Mouse (Mus musculus) thymus, postnatal 4 days (tissue): Measurements from ENCODE around the gene Cmpk1.
A peak's percentile ranks its signal among the peaks of the same experiment; 100 is the strongest.

ENCODE experiments used
- DNase-seq: peaks from one replicate; pipeline ENCODE4 v3.0.0; 2021

The Cmpk1 gene

DNA sequence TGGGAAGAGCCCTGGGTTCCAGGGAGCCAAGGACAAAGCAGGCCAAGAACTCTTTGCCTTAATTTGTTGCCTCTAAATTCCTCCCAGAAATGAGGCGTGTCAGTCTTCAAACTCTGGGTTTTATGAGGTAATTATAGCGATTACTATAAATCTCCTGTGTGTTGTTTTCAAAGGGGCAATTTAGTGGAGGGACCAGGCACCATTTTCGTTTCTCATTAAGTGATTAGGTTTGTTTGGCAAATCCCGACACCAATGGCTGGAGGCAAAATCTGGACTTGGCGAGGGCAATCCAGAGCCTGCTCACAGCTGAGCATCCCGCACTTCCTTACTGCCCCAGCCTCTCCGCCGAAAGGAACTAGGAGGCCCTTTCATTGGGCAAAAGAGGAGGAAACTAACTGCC lies 44.5 kb downstream of the Cmpk1 start:
- no peak for DNase-seq

GRCm38 (mm10) chr4:114942112-114942511 lies 44.9 kb downstream of the Cmpk1 start:
- DNase-seq, result no peak

- no peak for DNase-seq
These were observed 45.7 kb downstream of the Cmpk1 start for GRCm38 (mm10) chr4:114941311-114941710.

- no peak for DNase-seq
These were observed 48.8 kb downstream of the Cmpk1 start for GRCm38 (mm10) chr4:114938248-114938647.

GRCm38 (mm10) chr4:114937459-114938047 lies 49.5 kb downstream of the Cmpk1 start:
- DNase-seq, result no peak

DNA sequence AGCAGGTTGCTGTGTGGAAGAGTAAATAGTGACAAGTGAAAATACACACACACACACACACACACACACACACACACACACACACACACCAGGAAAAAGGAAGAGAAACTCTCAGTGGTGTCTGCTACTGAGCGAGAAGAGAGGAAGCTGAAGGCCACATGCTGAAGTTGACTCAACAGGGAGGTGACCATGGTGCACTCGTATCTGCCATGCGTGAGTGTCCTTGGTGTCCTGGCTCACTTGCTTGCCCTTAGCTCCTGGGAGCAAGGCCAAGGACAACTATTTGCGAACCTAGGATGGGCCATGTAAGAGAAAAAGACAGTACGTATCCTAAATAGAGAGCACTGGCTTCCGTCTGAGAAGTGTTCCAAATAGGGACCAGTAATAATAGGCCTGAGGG lies 52.9 kb downstream of the Cmpk1 start:
- DNase-seq, result no peak

GRCm38 (mm10) chr4:114932747-114933146 lies 54.3 kb downstream of the Cmpk1 start:
- no peak for DNase-seq

DNA sequence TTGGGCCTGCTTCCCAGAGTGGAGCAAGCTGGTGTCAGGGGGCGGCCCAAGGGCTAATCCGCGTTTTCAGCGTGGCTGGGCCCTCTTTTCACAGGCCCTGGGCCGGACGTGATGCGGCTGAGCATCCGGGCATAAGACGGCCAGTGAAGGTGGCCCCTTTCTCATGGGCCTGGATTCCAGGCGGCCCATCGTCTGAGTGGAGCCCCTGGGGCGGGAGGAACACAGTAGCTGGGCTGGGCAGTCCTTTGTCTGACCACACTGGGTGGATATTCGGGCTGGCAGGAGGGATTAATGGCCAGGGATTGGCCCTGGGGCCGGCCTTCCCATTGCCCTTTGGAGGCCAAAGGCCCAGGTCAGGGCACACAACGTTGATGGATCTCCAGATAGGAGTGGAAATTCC lies 57.9 kb downstream of the Cmpk1 start:
- no peak for DNase-seq

GRCm38 (mm10) chr4:114925917-114926312 lies 61.1 kb downstream of the Cmpk1 start, which contains the start of gene Foxe3:
Foxe3 (minus strand) TSS chr4:114926013.
- no peak for DNase-seq

DNA sequence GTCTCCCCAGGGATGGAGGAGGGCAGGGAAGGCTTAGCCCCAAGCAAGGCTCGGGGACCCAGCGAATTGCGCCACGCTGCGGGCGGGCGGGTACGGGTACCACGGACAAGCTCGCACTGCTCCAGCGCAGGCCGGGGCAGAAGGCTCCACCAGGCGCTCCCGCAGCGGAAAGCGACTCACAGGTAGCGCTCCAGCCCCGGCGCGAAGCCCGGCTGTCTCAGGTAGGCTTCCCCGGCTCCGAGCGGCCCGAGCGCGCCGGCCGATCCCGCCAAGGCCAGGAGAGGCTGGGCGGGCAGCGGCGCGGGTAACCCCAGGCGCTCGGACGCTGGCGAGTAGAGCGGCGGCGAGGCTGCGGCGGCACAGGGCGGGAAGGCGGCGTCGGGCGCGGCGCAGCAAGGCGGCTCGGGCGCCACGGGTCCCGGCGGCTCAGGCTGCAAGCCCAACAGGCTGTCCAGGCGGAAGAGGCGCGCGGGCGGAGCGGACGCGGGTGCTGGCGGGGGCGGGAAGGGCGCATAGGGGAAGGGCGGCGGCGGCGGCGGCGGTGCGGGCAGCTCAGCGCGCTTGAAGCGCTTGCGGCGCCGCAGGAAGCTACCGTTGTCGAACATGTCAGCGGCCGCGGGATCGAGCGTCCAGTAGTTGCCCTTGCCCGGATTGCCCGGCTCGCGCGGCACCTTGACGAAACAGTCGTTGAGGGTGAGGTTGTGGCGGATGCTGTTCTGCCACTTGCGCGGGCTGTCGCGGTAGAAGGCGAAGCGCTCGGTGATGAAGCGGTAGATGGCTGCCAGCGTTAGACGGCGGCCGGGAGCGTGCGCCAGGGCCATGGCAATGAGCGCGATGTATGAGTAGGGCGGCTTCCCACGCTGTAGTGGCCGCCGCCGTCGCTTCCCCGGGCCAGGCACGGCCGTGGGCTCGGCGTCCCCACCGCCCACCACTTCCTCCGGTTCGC lies 61.8 kb downstream of the Cmpk1 start:
- DNase-seq, result peak; percentile 27

DNA sequence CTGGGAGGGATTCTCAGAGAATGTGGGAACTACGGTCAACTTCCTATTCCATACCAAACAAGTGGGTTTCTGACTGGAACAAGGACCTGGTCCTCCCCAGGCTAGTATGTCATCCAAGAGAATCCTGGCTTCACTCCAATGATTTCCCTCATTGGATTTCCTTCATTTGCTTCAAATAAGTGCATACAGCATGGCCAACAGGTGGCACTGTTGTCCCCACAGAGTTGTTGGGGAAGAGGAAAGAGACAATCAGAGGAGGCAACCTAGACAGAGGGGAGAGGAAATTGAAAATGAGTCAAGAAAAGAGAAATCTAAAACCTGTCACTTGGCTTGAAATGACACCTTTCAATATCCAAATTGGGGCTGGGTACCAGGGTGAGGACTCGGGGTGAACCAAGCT lies 70.0 kb downstream of the Cmpk1 start:
- peak; percentile 78 for DNase-seq

GRCm38 (mm10) chr4:114916056-114916455 lies 71.0 kb downstream of the Cmpk1 start:
- no peak for DNase-seq

DNA sequence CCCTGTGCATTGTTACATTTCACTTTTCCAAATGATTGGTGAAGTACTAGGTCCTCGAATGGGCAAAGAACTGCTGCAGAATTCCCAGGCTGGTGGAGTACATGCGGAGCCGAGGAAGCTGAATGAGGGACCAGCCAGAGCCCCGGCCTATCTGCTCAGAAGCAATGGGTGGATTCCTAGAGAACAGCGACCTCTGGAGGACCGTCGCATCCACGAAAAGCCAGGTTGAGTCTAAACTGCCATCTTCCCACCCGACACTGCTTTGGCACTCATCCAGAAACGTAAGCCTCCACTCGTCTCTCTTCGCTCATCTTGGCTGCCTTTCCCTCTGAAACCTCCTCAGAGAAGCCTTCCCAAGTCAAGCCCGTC lies 73.5 kb downstream of the Cmpk1 start:
- peak; percentile 61 for DNase-seq

GRCm38 (mm10) chr4:114912705-114913593 lies 74.1 kb downstream of the Cmpk1 start:
- no peak for DNase-seq

DNA sequence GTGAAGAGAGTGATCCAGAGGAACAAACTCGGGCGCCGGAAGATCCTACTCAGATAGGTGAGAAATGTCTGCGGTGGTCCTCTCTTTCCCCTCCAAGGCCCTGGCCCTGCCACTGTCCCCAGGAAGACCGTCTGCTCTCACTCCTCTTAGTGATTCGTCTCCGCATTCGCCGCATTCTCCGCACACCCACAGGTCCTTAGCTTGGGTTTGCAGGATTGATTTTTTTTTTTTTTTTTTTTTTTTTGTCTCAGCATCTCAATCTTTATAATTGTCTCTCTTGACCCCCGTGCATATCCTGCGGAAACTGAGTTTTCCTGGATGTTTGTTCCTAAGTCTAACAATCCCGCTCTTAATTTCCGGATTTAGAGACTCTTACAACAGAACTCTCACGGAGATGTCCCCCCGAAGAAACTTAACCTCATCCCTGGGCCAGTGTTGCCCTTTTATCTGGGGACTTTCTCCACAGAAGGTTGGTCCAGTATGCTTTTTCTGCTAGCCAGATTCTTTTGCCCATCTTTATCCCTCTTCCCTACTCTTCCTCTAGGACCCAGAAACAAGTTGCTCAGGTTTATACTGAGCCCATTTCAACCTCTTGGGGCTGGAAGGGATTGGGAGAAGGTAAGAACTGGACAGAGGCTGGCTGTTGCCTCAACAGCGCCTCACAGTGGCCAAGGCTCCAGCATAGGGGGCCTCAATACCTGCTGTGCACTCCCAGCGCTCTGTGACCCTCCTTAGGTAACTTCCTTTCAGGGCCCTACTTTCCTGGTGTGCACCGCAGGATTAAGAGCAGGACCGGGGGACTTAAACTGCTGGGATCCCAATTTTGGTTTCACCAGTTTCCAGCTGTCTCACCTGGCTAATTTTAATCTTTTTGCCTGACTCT lies 77.2 kb downstream of the Cmpk1 start:
- DNase-seq, result peak; percentile 70
